Mouse (Mus musculus) CH12.LX (cell line): Measurements from ENCODE around the gene Fam117a. TPM values are rescaled to one million over a fixed set of nuclear protein-coding genes. Genes with fewer than 3 reads are reported as not detected.

Source experiments
- DNase-seq: peaks from one replicate; pipeline ENCODE4 v3.0.0-alpha.2; 2013; ENCODE audit errors: extremely low read depth
- H3K27ac ChIP-seq: 2 replicates; pipeline ENCODE4 v1.5.1; 2012; ENCODE audit warnings: low read depth, mild to moderate bottlenecking, control low read depth, moderate library complexity; ENCODE audit not compliant: insufficient read depth
- H3K27me3 ChIP-seq: replicated peaks from 2 replicates; pipeline ENCODE3; 2012; ENCODE audit warnings: inconsistent platforms
- H3K36me3 ChIP-seq, 2 experiments: replicated peaks in 1 of 2; 2 replicates each; pipeline versions ENCODE3 to v1.6.1; 2012; ENCODE audit warnings: inconsistent platforms in 1 of 2, low read length in 1 of 2, mild to moderate bottlenecking in 1 of 2, mixed read lengths in 1 of 2, moderate library complexity in 1 of 2; ENCODE audit not compliant: control insufficient read depth in 1 of 2, insufficient read depth in 1 of 2
- H3K4me1 ChIP-seq, 2 experiments: 2 replicates each; pipeline ENCODE4 v1.6.1; 2012; ENCODE audit warnings: inconsistent platforms in 1 of 2, moderate library complexity in 1 of 2; ENCODE audit not compliant: insufficient read depth in 2 of 2, control insufficient read depth in 1 of 2
- H3K4me2 ChIP-seq: 2 replicates; pipeline ENCODE4 v1.6.1; 2012; ENCODE audit warnings: low read depth, mild to moderate bottlenecking, control low read depth; ENCODE audit not compliant: poor library complexity, insufficient read depth, severe bottlenecking
- H3K4me3 ChIP-seq, 3 experiments: fragments of 150-350 bp in 1 of 3; sonication (generic) in 1 of 3; replicated peaks in 1 of 3; 2 replicates each; pipeline versions ENCODE3 to v1.5.1; 2011 to 2012; ENCODE audit warnings: low read depth in 2 of 3, low read length in 2 of 3, mild to moderate bottlenecking in 2 of 3, moderate library complexity in 2 of 3, control low read depth in 1 of 3, improper control_type of control experiment in 1 of 3, inconsistent platforms in 1 of 3, mixed read lengths in 1 of 3; ENCODE audit not compliant: poor library complexity in 1 of 3
- H3K79me2 ChIP-seq: replicated peaks from 2 replicates; pipeline ENCODE4 v1.6.1; 2012; ENCODE audit warnings: mild to moderate bottlenecking, moderate library complexity; ENCODE audit not compliant: control insufficient read depth, poor library complexity, insufficient read depth, severe bottlenecking; ENCODE audit errors: extremely low read depth
- H3K9ac ChIP-seq: 2 replicates; pipeline ENCODE4 v1.6.1; 2012; ENCODE audit warnings: low read depth, mild to moderate bottlenecking, control low read depth, moderate library complexity; ENCODE audit not compliant: insufficient read depth
- H3K9me3 ChIP-seq: replicated peaks from 2 replicates; pipeline ENCODE3; 2012; ENCODE audit warnings: low read length, inconsistent platforms, mixed read lengths
- BHLHE40 ChIP-seq: IDR thresholded peaks from 2 replicates; pipeline ENCODE4 v1.6.1; 2011; ENCODE audit warnings: mild to moderate bottlenecking, low read depth, low read length, improper control_type of control experiment
- CTCF ChIP-seq, 2 experiments: IDR thresholded peaks in 1 of 2; conservative IDR thresholded peaks in 1 of 2; 2 replicates each; pipeline ENCODE4 v1.5.1; 2011 to 2012; ENCODE audit warnings: low read depth in 2 of 2, low read length in 2 of 2, improper control_type of control experiment in 1 of 2, inconsistent platforms in 1 of 2, mild to moderate bottlenecking in 1 of 2, moderate library complexity in 1 of 2
- E2F4 ChIP-seq: IDR thresholded peaks from 2 replicates; pipeline ENCODE4 v1.6.1; 2011; ENCODE audit warnings: low read depth, low read length, improper control_type of control experiment; ENCODE audit not compliant: insufficient replicate concordance
- ELF1 ChIP-seq: IDR thresholded peaks from 2 replicates; pipeline ENCODE4 v1.6.1; 2014; ENCODE audit warnings: low read depth, mild to moderate bottlenecking, inconsistent platforms, low read length, improper control_type of control experiment
- HCFC1 ChIP-seq: IDR thresholded peaks from 2 replicates; pipeline ENCODE4 v1.6.1; 2012; ENCODE audit warnings: low read depth, mild to moderate bottlenecking, inconsistent platforms, low read length, improper control_type of control experiment
- IRF4 ChIP-seq: IDR thresholded peaks from 2 replicates; pipeline ENCODE4 v1.6.1; 2014; ENCODE audit warnings: low read depth, mild to moderate bottlenecking, inconsistent platforms, low read length, improper control_type of control experiment
- JUN ChIP-seq: IDR thresholded peaks from 2 replicates; pipeline ENCODE4 v1.6.1; 2011; ENCODE audit warnings: low read depth, mild to moderate bottlenecking, low read length, improper control_type of control experiment, moderate library complexity; ENCODE audit not compliant: insufficient read depth
- JUND ChIP-seq: conservative IDR thresholded peaks from 2 replicates; pipeline ENCODE4 v1.6.1; 2011; ENCODE audit warnings: low read depth, low read length, improper control_type of control experiment
- MAFK ChIP-seq: IDR thresholded peaks from 2 replicates; pipeline ENCODE4 v1.6.1; 2011; ENCODE audit warnings: low read length, improper control_type of control experiment; ENCODE audit not compliant: insufficient replicate concordance
- MAX ChIP-seq: IDR thresholded peaks from 2 replicates; pipeline ENCODE4 v1.6.1; 2011; ENCODE audit warnings: low read length, improper control_type of control experiment
- MAZ ChIP-seq: IDR thresholded peaks from 2 replicates; pipeline ENCODE4 v1.6.1; 2012; ENCODE audit warnings: low read depth, mild to moderate bottlenecking, inconsistent platforms, low read length, improper control_type of control experiment, moderate library complexity
- MYC ChIP-seq: IDR thresholded peaks from 2 replicates; pipeline ENCODE4 v1.6.1; 2011; ENCODE audit warnings: low read depth, mild to moderate bottlenecking, improper control_type of control experiment, low read length
- NRF1 ChIP-seq: IDR thresholded peaks from 2 replicates; pipeline ENCODE4 v1.6.1; 2014; ENCODE audit warnings: low read depth, mild to moderate bottlenecking, inconsistent platforms, low read length, improper control_type of control experiment, moderate library complexity
- POLR2A ChIP-seq: IDR thresholded peaks from 2 replicates; pipeline ENCODE4 v1.6.1; 2011; ENCODE audit warnings: low read depth, mild to moderate bottlenecking, improper control_type of control experiment, low read length
- SMC3 ChIP-seq: IDR thresholded peaks from 2 replicates; pipeline ENCODE4 v1.6.1; 2011; ENCODE audit warnings: low read depth, low read length, improper control_type of control experiment
- TBP ChIP-seq: conservative IDR thresholded peaks from 2 replicates; pipeline ENCODE4 v1.6.1; 2011; ENCODE audit warnings: low read depth, low read length, improper control_type of control experiment
- TCF12 ChIP-seq: IDR thresholded peaks from 2 replicates; pipeline ENCODE4 v1.6.1; 2014; ENCODE audit warnings: low read depth, mild to moderate bottlenecking, inconsistent platforms, low read length, improper control_type of control experiment
- USF1 ChIP-seq: IDR thresholded peaks from 2 replicates; pipeline ENCODE4 v1.6.1; 2014; ENCODE audit warnings: low read depth, mild to moderate bottlenecking, inconsistent platforms, low read length, improper control_type of control experiment
- ZC3H11A ChIP-seq: IDR thresholded peaks from 2 replicates; pipeline ENCODE4 v1.6.1; 2012; ENCODE audit warnings: low read depth, mild to moderate bottlenecking, inconsistent platforms, low read length, improper control_type of control experiment
- ZKSCAN1 ChIP-seq: IDR thresholded peaks from 2 replicates; pipeline ENCODE4 v1.6.1; 2012; ENCODE audit warnings: low read depth, inconsistent platforms, low read length, improper control_type of control experiment, borderline replicate concordance
- ZNF384 ChIP-seq: IDR thresholded peaks from 2 replicates; pipeline ENCODE4 v1.6.1; 2012; ENCODE audit warnings: low read depth, low read length, improper control_type of control experiment, inconsistent platforms
- dilution Hi-C: fragments of 300-500 bp; cut with MboI; formaldehyde crosslinking; loops from 2 replicates; pipeline ENCODE4 v1.14.3; 2020; ENCODE audit warnings: low sequenced_read_pairs; ENCODE audit not compliant: extremely low pct_unique_long_range_greater_than_20kb, extremely low pct_ligation_motif_present
- in situ Hi-C: fragments of 300-500 bp; cut with MboI; formaldehyde crosslinking; loops from 3 replicates; pipeline ENCODE4 v1.14.3; 2019; ENCODE audit warnings: low sequenced_read_pairs, low pct_ligation_motif_present, low pct_unique_long_range_greater_than_20kb, mixed read lengths
- polyA plus RNA-seq: library from polyadenylated mRNA; unstranded; fragments of >175 nt; gene quantifications from 2 replicates; pipeline ENCODE4 v1.2.1, GENCODE M21; 2012; ENCODE audit warnings: low read depth; ENCODE audit not compliant: insufficient read length
- total RNA-seq, 2 experiments: library from RNA; depleted of rRNA; stranded (reverse); fragments of 300-350 nt in 1 of 2; fragments of >200 nt in 1 of 2; gene quantifications; 2 replicates each; pipeline ENCODE4 v1.2.3; 2012 to 2014

Fam117a gene
- total and polyA plus RNA-seq, 3 experiments = 0.54 to 2.2 (median 0.91) TPM

DNA sequence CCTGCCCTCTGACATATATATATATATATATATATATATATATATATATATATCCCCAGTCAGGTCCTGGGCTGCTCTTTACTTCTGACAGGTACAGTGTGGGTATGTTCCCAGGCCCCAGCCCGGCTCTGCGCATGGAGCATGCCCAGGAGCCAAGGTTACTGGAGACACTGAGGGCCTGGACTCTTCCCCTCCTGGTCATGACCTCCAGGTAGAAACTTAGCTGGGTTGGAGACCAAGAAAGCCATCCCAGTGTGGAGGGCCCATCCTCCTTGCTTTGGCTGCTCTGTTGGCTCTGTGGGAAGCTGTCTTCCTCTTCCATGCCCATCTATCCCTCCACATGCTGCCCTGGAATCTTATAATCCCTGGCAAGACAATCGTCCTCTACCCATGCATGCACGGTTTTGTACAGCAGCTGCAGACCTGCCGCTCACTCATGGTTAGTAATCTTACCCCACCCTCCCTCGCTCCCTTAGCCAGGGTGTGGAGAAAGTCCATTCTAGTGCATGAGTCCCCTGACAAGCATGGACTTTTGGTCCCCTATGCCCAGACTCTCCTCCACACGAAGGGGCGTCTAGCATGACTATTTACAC is 31.5 kb downstream of the Fam117a start:
- Histone ChIP-seq H3K9me3 (no peaks in the 10 kb centered on the region), H3K4me2 (no peak overlapping the region), H3K36me3 (no peaks in the 10 kb centered on the region), H3K79me2 (no peaks in the 10 kb centered on the region), H3K27me3 (peaks cover 57% of the 10 kb centered on the region), H3K4me1 (peaks cover 13 to 23% of the 10 kb centered on the region in 2 experiments), H3K27ac (no peak overlapping the region), H3K4me3 (no peak overlapping the region), H3K9ac (no peak overlapping the region)
- no peak for DNase-seq
- TF ChIP-seq MYC = no peak
- TF ChIP-seq MAZ = no peak
- TF ChIP-seq IRF4 = no peak
- no peak for TF ChIP-seq MAFK
- TF ChIP-seq ZC3H11A = no peak
- no peak for TF ChIP-seq USF1
- no peak for TF ChIP-seq ZNF384
- no peak for TF ChIP-seq TBP
- TF ChIP-seq HCFC1 = no peak
- TF ChIP-seq E2F4 = no peak
- TF ChIP-seq NRF1 = no peak
- TF ChIP-seq CTCF (conservative IDR thresholded peaks at IDR 0.05 in 1 of 2, IDR thresholded peaks at IDR 0.05 in 1 of 2; ENCODE audit: low read depth in 2 of 2, low read length in 2 of 2) = no peak
- no peak for TF ChIP-seq ZKSCAN1
- TF ChIP-seq JUND = no peak
- TF ChIP-seq SMC3 = no peak
- no peak for TF ChIP-seq TCF12
- no peak for TF ChIP-seq MAX
- TF ChIP-seq POLR2A = no peak
- no peak for TF ChIP-seq BHLHE40
- TF ChIP-seq JUN = no peak
- dilution Hi-C loops = no loop called here
- in situ Hi-C loops = no loop called here

DNA sequence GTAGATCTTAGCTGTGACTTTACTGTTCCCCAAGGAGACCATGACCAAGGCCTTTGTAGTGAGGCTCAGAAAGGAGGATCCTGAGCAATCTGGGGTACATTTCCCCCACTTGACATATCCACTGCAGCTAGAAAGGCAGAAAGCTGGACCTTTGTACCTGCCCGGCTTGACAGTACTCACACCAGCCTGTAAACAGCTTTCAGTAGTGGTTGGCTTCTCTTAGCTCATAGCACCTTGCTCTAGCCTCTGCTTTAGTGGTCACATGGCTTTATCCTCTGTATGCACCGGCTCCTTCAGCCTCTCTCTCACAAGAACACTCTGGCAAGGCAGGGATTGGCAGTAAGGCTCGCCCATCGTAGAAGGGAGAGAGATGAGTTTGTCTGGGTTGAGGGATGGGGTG is 32.1 kb downstream of the Fam117a start:
- Histone ChIP-seq H3K4me2 (no peak overlapping the region), H3K27me3 (peaks cover 53% of the 10 kb centered on the region), H3K79me2 (no peaks in the 10 kb centered on the region), H3K9ac (no peak overlapping the region), H3K36me3 (no peaks in the 10 kb centered on the region), H3K4me3 (no peak overlapping the region), H3K4me1 (peaks cover 13 to 23% of the 10 kb centered on the region in 2 experiments), H3K9me3 (peaks cover 1% of the 10 kb centered on the region), H3K27ac (no peak overlapping the region)
- in situ Hi-C loops = no loop called here
- dilution Hi-C loops = no loop called here
- no peak for TF ChIP-seq E2F4
- no peak for TF ChIP-seq IRF4
- TF ChIP-seq MAZ = no peak
- no peak for TF ChIP-seq MYC
- no peak for TF ChIP-seq NRF1
- no peak for TF ChIP-seq ELF1
- DNase-seq = no peak
